Mouse (Mus musculus): Measurements from ENCODE around the gene Pax2. TPM values are rescaled to one million over a fixed set of nuclear protein-coding genes. Genes with fewer than 3 reads are reported as not detected.

The Pax2 gene
- polyA plus RNA-seq, 1 experiment from 2014 or later, result not detected

GRCm38 (mm10) chr19:44762121-44762621 lies 6.3 kb downstream of the Pax2 start:
- TF ChIP-seq CTCF (IDR thresholded peaks at IDR 0.05), result no peak
- no peak for TF ChIP-seq EP300 (IDR thresholded peaks at IDR 0.05)
- Histone ChIP-seq H3K4me2 (replicated peaks; ENCODE audit: low read depth, low read length) (no peak overlapping the region), H3K4me1 (ENCODE audit: insufficient read depth, low read depth, low read length) (peaks cover 2% of the 10 kb centered on the region; the same call in 1 of the 2 replicates), H3K27me3 (replicated peaks; ENCODE audit: insufficient read depth, low read length) (peaks cover 61% of the 10 kb centered on the region), H3K36me3 (ENCODE audit: insufficient read depth, low read length) (no peaks in the 10 kb centered on the region), H3K9me3 (ENCODE audit: low read length) (no peaks in the 10 kb centered on the region), H3K4me3 (ENCODE audit: low read depth, low read length) (no peak overlapping the region), H3K9ac (replicated peaks; ENCODE audit: low read depth) (no peak overlapping the region), H3K27ac (ENCODE audit: low read length) (no peak overlapping the region)
- no peak for ATAC-seq
- 39% methylated on average over 7 of the region's 7 CpGs for WGBS
- DNase-seq (ENCODE audit: low spot score), result no peak

GRCm38 (mm10) chr19:44770268-44771050 lies 14.6 kb downstream of the Pax2 start:
- Histone ChIP-seq H3K9me3 (ENCODE audit: low read length) (no peaks in the 10 kb centered on the region), H3K4me2 (replicated peaks; ENCODE audit: low read depth, low read length) (no peak overlapping the region), H3K9ac (replicated peaks; ENCODE audit: low read depth) (no peak overlapping the region), H3K27me3 (replicated peaks; ENCODE audit: insufficient read depth, low read length) (peaks cover 2% of the 10 kb centered on the region; the same call in 1 of the 2 replicates), H3K36me3 (ENCODE audit: insufficient read depth, low read length) (no peaks in the 10 kb centered on the region), H3K4me3 (ENCODE audit: low read depth, low read length) (no peak overlapping the region), H3K4me1 (ENCODE audit: insufficient read depth, low read depth, low read length) (no peaks in the 10 kb centered on the region), H3K27ac (ENCODE audit: low read length) (no peak overlapping the region)
- 58% methylated on average over 6 of the region's 6 CpGs for WGBS
- DNase-seq (ENCODE audit: low spot score) (no peak), ATAC-seq (no peak)
- TF ChIP-seq CTCF (IDR thresholded peaks at IDR 0.05) (no peak), EP300 (IDR thresholded peaks at IDR 0.05) (no peak)

DNA sequence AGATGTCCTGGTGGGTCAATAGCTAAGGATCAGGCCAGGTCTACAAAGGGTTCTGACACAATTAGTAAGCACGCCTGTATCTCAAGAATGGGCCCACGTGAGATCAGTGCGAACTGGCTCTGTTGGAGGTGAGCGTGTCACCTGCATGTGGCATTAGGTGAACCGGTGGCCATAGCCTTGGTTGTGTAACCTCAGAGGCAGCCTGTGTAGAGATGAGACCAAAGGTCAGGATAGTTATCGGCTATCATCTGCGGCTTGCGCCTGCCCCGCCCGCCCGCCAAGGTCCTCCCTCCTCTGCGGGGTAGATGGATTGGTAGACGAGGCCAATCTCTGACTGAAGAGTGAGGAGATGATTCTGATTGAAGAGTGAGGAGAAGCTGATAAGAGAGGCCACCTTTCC lies 15.7 kb downstream of the Pax2 start:
- H3K9ac ChIP-seq (replicated peaks; ENCODE audit: low read depth), result no peak overlapping the region
- no peak overlapping the region for H3K27ac ChIP-seq (ENCODE audit: low read length)
- no peak for ATAC-seq
- no peaks in the 10 kb centered on the region for H3K36me3 ChIP-seq (ENCODE audit: insufficient read depth, low read length)
- no peaks in the 10 kb centered on the region for H3K27me3 ChIP-seq (replicated peaks; ENCODE audit: insufficient read depth, low read length)
- no peak overlapping the region for H3K4me2 ChIP-seq (replicated peaks; ENCODE audit: low read depth, low read length)
- H3K4me1 ChIP-seq (ENCODE audit: insufficient read depth, low read depth, low read length), result no peaks in the 10 kb centered on the region
- DNase-seq (ENCODE audit: low spot score), result no peak
- WGBS, result 58% methylated on average over 13 of the region's 13 CpGs
- H3K9me3 ChIP-seq (ENCODE audit: low read length), result no peaks in the 10 kb centered on the region
- TF ChIP-seq EP300 (IDR thresholded peaks at IDR 0.05) (no peak), CTCF (IDR thresholded peaks at IDR 0.05) (no peak)
- H3K4me3 ChIP-seq (ENCODE audit: low read depth, low read length), result no peak overlapping the region

DNA sequence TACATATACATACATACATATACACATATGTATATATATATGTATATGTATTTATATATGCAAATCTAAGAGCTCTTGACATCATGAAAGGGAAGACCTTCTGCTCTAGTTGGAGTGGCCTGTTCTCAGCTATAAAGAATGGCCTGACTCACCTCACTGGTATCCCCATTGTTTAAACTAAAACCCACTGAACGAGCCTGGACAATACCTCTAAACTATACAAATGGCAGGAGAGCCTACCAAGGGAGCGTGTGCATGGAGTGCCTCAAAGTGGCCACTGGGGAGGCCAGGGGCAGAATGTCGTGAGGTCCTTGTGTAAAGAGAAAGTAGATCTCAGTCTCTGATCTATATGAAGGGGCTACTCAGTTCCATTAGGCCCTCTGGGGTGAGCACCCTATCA lies 26.1 kb downstream of the Pax2 start:
- DNase-seq (ENCODE audit: low spot score) (no peak), ATAC-seq (no peak)
- H3K27ac ChIP-seq (ENCODE audit: low read length), result no peak overlapping the region
- H3K4me3 ChIP-seq (ENCODE audit: low read depth, low read length), result no peak overlapping the region
- TF ChIP-seq EP300 (IDR thresholded peaks at IDR 0.05) (no peak), CTCF (IDR thresholded peaks at IDR 0.05) (no peak)
- no peak overlapping the region for H3K9ac ChIP-seq (replicated peaks; ENCODE audit: low read depth)
- no peaks in the 10 kb centered on the region for H3K4me1 ChIP-seq (ENCODE audit: insufficient read depth, low read depth, low read length)
- 0 out of 2 replicates have a peak, but pooled peaks cover 3% of the 10 kb centered on the region for H3K27me3 ChIP-seq (replicated peaks; ENCODE audit: insufficient read depth, low read length)
- 29% methylated on average over 3 of the region's 3 CpGs for WGBS
- no peaks in the 10 kb centered on the region for H3K9me3 ChIP-seq (ENCODE audit: low read length)
- no peak overlapping the region for H3K4me2 ChIP-seq (replicated peaks; ENCODE audit: low read depth, low read length)
- no peaks in the 10 kb centered on the region for H3K36me3 ChIP-seq (ENCODE audit: insufficient read depth, low read length)

GRCm38 (mm10) chr19:44784391-44784790 lies 28.5 kb downstream of the Pax2 start:
- WGBS, result 33% methylated on average over 4 of the region's 4 CpGs

DNA sequence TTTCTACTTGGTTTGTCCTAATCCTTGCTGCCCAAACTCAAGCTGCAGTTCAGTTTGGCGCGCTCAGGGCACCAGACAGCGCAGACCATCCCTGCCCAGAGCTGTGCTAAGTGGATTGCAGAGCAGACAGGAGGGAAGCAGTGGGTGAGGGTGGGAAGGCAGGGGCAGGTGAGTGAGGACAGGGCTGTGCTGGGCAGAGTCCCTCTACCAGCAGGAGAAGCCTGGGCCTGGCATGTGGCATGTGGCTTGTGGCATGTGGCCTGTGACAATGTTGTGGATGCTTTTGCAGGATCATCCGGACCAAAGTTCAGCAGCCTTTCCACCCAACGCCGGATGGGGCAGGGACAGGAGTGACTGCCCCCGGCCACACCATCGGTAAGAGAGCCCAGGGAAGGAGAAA lies 32.6 kb downstream of the Pax2 start:
- no peak for TF ChIP-seq CTCF (IDR thresholded peaks at IDR 0.05)
- TF ChIP-seq EP300 (IDR thresholded peaks at IDR 0.05), result no peak
- Histone ChIP-seq H3K36me3 (ENCODE audit: insufficient read depth, low read length) (no peaks in the 10 kb centered on the region), H3K27me3 (replicated peaks; ENCODE audit: insufficient read depth, low read length) (no peaks in the 10 kb centered on the region), H3K4me3 (ENCODE audit: low read depth, low read length) (no peak overlapping the region), H3K27ac (ENCODE audit: low read length) (no peak overlapping the region), H3K4me1 (ENCODE audit: insufficient read depth, low read depth, low read length) (no peaks in the 10 kb centered on the region), H3K9me3 (ENCODE audit: low read length) (no peaks in the 10 kb centered on the region), H3K9ac (replicated peaks; ENCODE audit: low read depth) (no peak overlapping the region), H3K4me2 (replicated peaks; ENCODE audit: low read depth, low read length) (no peak overlapping the region)
- 74% methylated on average over 8 of the region's 8 CpGs for WGBS
- ATAC-seq, result no peak
- no peak for DNase-seq (ENCODE audit: low spot score)

More at GRCm38 (mm10) chr19:44784391-44784790, 28.5 kb downstream of the Pax2 start:
- Histone ChIP-seq H3K9me3 (ENCODE audit: low read length) (no peaks in the 10 kb centered on the region), H3K4me3 (ENCODE audit: low read depth, low read length) (no peak overlapping the region), H3K4me2 (replicated peaks; ENCODE audit: low read depth, low read length) (no peak overlapping the region), H3K4me1 (ENCODE audit: insufficient read depth, low read depth, low read length) (no peaks in the 10 kb centered on the region), H3K9ac (replicated peaks; ENCODE audit: low read depth) (no peak overlapping the region), H3K27ac (ENCODE audit: low read length) (no peak overlapping the region), H3K27me3 (replicated peaks; ENCODE audit: insufficient read depth, low read length) (0 out of 2 replicates have a peak, but pooled peaks cover under 1% of the 10 kb centered on the region), H3K36me3 (ENCODE audit: insufficient read depth, low read length) (no peaks in the 10 kb centered on the region)
- no peak for DNase-seq (ENCODE audit: low spot score)
- no peak for ATAC-seq
- TF ChIP-seq EP300 (IDR thresholded peaks at IDR 0.05), result no peak
- no peak for TF ChIP-seq CTCF (IDR thresholded peaks at IDR 0.05)
